Mouse (Mus musculus): ENCODE data around the gene Cts8.

Cts8 gene

DNA sequence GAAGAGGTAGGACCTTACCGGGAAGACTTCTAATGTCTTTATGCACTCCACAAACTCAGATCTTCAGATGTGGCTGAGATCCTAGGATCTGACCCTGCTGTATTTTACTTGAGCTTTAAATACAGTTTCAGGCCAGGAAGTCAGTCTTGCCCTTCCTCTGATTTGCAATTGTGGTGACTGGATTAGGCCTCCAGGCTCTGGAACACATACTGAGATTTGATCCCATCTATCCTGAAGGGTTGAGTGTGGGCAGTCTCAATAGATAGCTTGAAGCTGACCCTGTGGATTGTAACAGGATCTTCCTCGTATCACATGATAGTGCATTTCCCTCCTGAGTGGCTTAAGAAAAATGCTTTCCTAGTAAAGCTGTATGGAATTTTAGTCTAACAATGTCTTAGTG is at the start of gene Cts8:
TSS of gene Cts8 (minus strand) at position 101 of the 400 bp plus-strand sequence.
- DNase-seq (ENCODE audit: low read depth, low spot score) = no peak

DNA sequence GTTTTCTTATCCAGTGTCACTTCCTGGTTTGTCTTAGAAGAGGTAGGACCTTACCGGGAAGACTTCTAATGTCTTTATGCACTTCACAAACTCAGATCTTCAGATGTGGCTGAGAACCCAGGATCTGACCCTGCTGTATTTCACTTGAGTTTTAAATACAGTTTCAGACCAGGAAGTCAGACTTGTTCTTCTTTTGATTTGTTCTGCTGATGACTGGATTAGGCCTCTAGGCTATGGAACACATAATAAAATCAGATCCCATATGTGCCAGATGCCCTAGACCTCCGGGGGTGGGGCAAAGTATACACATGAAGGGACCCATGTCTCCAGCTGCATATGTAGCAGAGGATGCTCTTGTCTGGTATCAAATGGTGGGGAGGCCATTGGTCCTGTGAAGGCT is 33.6 kb upstream of the Cts8 start, which contains the start of gene Gm49398:
TSS of gene Gm49398 (minus strand) at position 101 of the 400 bp plus-strand sequence.
- no peak for DNase-seq (ENCODE audit: low read depth, low spot score)

DNA sequence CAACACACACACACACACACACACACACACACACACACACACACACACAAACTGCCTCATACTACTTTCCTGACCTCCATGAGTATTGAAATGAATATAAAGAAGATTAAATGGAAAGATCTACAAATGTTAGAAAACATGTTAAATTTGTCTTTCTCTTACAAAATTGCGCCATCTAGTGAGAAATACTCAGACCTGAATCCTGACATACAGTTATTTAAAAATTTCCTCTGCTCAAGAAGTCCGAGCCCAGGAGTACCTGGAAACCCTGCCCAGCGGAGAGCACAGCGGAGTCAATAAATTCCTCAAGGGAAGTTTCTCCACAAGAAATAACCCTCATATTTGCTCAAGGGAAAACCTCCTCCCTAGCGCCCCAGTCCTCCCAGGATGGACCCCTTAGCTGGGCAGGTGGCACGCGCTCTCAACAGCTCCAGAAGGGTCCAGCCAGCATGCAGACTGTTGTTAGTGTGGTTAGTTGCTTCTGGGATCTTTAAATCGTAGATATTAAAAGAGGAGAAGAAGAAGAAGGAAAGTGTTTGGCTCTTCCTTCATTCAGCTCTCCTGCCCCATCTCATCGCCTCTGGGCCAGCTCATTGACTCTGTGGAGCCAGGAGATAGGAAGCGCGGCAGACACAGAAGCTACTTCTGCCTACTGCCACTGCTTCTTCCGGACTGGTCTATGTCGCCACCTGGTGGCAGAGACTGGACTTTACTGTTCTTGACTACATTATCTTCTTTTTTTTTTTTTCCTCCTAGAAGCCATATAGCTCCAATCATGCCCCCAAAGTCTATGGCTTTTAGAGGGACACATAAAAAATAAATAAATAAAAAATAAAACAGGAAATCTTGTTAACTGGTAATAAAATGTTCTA is 13.8 kb downstream of the Cts8 start:
- DNase-seq (ENCODE audit: low read depth, low spot score) = peak; percentile 66

- no peak for DNase-seq (ENCODE audit: low read depth, low spot score)
Observed at GRCm38 (mm10) chr13:61203310-61203709, 51.8 kb downstream of the Cts8 start, which contains the start of gene Cts6. Gene Cts6, minus strand, starts transcription at chr13:61203410.
